Mouse (Mus musculus) liver, postnatal 0 days (tissue): ENCODE measurements around the gene Snrpc.

Experiments used
- CTCF ChIP-seq: sonication (generic); IDR thresholded peaks from 2 replicates; pipeline ENCODE4 v1.5.1; 2016; ENCODE audit warnings: antibody characterized with exemption, low read depth
- EP300 ChIP-seq: IDR thresholded peaks from 2 replicates; pipeline ENCODE4 v1.6.1; 2016; ENCODE audit warnings: antibody characterized with exemption, low read depth, mild to moderate bottlenecking

DNA sequence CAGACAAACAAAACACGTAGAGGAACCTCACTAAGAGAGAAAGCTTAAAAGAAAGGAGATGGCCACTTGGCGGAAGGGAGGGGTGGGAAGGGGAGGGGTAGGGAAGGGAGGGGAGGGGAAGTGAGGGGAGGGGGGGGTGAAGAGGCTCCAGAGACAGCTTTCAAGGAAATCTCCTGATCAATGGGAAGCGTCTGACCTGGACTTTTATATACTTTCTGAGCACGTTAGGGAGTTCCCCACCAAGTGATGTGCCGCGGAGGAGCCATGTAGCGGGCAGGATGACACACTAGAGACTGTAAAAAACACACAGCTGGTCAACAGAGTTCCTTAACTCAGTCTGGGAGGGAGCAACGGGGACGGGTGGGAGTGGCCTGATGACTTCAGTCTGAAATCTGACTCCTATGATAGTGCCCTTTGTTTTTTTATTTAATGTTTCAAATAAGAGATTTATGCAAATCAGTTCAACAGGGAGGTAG lies 11.0 kb upstream of the Snrpc start:
- no peak for TF ChIP-seq EP300
- TF ChIP-seq CTCF = no peak
